Mouse (Mus musculus) left cerebral cortex, adult 8-10 months (tissue): ENCODE data around the gene Fmo1. TPM values are rescaled to one million over a fixed set of nuclear protein-coding genes. Genes with fewer than 3 reads are reported as not detected.
"Not testable (repeated sequence)": the region's sequence is repeated elsewhere in the genome, so short reads cannot be mapped to it uniquely, and the experiment has no call there.

Experiments
- DNase-seq, 2 experiments: peaks; one replicate each; pipeline ENCODE4 v3.0.0; 2022; ENCODE audit warnings: low spot score in 2 of 2
- total RNA-seq, 4 experiments: library from RNA; stranded (reverse); gene quantifications; 2 replicates each; pipeline ENCODE4 v1.2.4; 2022

Fmo1 gene
- total RNA-seq, 4 experiments from 2014 or later: 10.2 to 14.4 (median 11.7) TPM

GRCm38 (mm10) chr1:162805011-162805410 lies 61.4 kb downstream of the Fmo1 start:
- DNase-seq: no peak

GRCm38 (mm10) chr1:162796441-162796840 lies 70.0 kb downstream of the Fmo1 start:
- no peak for DNase-seq

- no peak for DNase-seq
Observed at GRCm38 (mm10) chr1:162792306-162793044, 73.9 kb downstream of the Fmo1 start.

GRCm38 (mm10) chr1:162785222-162785621 lies 81.2 kb downstream of the Fmo1 start:
- no peak for DNase-seq

- no peak for DNase-seq
Observed at GRCm38 (mm10) chr1:162783669-162784248, 82.7 kb downstream of the Fmo1 start.

GRCm38 (mm10) chr1:162781035-162781434 lies 85.4 kb downstream of the Fmo1 start:
- not testable (repeated sequence) for DNase-seq

Other genes starting within 250 kb of the Fmo1 start
- gene Myoc, start 227.5 kb downstream of the Fmo1 start, total RNA-seq: 1 to 10 TPM; 3.6 to 7.6 (median 5.2) TPM
- not detected for gene Myocos, start 208.4 kb downstream of the Fmo1 start, total RNA-seq
- gene Prrc2c, start 126.1 kb downstream of the Fmo1 start, total RNA-seq: 100 to 1,000 TPM; 168 to 195 (median 183) TPM
- under 1 TPM in 1 of 4 experiments, not detected in 3; 0.26 TPM for gene Fmo4, start 52.6 kb downstream of the Fmo1 start, total RNA-seq
- 10 to 100 TPM in 1 of 4 experiments, 1 to 10 TPM in 3; 4.1 to 10.4 (median 6.6) TPM for gene Fmo2, start 32.1 kb upstream of the Fmo1 start, total RNA-seq
- not detected for gene Fmo6, start 70.9 kb upstream of the Fmo1 start, total RNA-seq
- not detected for gene Fmo3, start 117.9 kb upstream of the Fmo1 start, total RNA-seq
- not detected for gene Mroh9, start 219.1 kb upstream of the Fmo1 start, total RNA-seq